Mouse (Mus musculus) cerebral cortex, adult 2 months (tissue): ENCODE results near the gene Mtmr4.

ENCODE experiments used
- WGBS: fragments of 180-500 bp; shearing (Covaris S2); methylation state at CpG from one replicate; pipeline ENCODE4 v1.1.7; 2018; 5-methylcytosine and 5-hydroxymethylcytosine counted together

Gene Mtmr4

DNA sequence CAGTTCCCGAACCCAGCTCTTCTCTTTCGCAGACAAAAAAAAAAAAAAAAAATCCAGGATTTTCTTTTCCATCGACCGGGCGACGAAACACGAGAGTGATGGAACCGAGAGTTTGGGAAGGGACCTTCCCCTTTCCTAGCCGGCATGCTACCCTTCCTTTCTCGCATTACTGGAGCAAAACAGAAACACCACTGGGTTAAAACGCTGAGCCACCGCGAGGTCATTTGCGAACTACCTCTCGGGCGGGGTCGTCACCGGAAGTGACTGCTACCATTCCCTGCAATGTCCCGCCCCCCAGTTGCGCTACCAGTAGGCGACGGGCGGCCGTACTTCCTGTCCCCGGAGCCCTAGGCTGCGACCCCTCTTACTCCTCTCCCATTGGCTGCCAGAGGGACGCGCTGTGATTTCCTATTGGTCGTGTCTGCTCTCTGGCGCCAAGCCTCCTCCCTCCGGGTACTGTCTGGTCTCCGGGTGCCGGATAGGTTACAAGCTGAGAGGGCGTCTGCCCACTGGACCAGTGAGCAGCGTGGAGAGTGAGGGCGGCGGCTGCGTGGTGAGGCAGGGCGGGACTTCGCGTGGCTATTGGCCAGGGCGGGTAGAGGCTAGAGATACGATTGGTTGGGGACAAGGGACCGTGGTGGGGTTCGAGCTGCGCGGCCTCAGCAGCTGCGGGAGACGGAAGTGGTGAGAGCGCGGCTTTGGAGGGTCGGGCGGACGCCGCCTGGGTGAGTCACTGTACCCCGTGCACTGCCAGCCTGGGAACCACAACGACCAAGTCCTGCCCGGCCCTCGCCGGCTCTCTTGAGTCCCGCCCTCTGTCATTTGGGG is at the start of gene Mtmr4:
Gene Mtmr4 (plus strand): TSS at position 637 of the 828 bp plus-strand sequence.
- under 1% methylated on average over 61 of the region's 61 CpGs for WGBS

DNA sequence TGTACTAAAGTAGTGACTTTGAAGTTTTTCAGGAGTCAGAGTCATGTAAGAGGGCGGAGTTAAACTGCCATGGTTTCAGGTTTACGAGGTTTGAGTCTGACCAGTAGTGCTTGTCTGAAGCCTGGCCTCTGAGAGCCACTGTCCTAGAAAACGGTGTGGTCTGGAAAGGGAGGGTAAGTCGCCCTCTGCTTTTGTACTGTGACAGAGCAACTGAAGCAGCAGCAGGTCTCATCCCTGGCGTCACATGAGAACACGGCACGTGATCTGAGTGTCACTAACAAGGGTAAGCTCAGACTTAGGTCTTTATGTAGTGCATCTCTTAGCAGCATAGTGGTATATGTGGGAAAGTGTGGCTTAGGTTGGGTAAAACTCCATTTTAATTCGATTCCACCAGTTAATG is 49.7 kb upstream of the Mtmr4 start:
- 68% methylated on average over 8 of the region's 8 CpGs for WGBS

DNA sequence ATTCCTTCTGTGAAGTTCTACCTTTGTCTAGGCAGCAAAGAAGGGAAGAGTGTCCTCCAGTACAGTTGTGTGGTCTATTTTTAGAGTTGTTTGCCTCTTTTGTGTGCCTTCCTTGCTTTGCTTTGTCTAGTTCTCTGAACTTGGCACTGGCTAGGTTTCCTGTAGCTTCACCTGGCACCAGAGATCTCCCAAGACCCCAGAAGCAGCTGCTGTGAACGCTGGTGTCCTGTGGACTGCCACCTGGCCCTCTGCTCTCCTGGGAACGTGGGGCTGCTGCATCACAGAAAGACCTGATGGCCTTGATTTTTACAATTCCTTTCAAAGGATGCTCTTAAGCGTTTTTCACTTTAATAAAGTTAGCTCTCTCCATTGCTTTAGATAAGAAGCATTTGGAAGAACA is 49.1 kb upstream of the Mtmr4 start:
- WGBS, result 62% methylated on average over 3 of the region's 3 CpGs

DNA sequence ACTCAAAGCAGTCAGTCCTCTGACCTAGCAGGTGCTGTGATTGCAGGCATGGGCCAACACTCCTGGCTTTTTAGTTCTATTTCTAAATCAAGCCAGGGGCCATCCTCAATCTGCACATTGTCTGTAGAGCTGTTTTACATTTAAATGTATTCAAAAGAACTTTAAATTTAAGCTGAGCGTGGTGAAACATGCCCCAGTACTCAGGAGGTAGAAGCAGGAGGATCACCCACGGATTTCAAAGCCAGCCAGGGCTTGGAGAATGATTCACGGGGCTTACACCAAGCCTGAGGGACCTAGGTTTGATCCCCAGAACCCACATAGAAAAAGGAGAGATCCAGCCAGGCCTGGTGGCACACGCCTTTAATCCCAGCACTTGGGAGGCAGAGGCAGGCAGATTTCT is 38.6 kb upstream of the Mtmr4 start:
- WGBS, result 63% methylated on average over 4 of the region's 4 CpGs

DNA sequence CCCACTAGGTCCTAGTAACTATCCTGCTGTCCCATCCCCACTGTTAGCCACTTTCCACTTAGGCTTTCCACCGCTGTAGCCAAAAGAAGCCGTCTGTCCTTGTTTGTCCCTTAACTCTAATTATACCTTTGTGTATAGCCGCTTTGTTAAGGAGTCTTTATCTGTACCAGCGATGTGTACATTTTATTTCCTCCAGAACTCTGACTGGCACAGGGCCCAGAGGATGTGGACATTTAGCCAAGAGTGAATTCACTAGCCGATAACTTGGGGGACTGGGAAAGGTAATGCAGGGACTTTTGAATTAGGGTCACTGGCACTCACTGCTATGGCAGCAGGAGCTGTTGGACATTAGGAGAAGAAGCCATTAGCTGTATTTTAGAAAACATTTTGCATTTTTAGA is 37.6 kb upstream of the Mtmr4 start:
- 36% methylated on average over 5 of the region's 5 CpGs for WGBS

DNA sequence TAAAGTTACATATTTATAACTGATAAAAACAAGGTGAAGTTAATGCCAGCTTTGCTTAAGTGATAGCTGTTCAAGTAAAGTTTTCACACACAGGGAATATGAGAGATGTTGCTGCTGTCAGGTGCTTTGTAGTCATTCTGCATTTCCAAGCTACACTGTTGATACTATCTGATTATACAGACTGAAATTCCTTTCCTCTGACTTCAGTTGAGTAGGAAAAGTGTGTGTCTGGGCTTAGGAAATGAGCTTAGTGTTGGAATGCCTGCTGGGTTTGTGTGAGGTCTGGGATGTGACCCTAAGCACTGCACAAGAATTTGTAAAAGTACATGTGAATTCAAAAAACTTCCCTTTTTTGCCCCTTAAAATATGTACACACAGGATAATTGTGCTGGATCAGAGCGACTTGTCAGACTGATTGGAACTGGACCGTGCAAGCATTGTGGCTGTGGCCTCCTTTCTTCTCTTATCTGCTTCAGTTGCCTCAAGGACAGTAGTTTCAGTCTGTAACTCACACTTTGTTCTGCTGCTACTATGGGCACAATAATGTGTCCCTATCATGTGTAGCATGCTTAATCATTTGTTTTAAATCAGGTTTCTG is 36.8 kb upstream of the Mtmr4 start:
- WGBS, result 69% methylated on average over 2 of the region's 2 CpGs

DNA sequence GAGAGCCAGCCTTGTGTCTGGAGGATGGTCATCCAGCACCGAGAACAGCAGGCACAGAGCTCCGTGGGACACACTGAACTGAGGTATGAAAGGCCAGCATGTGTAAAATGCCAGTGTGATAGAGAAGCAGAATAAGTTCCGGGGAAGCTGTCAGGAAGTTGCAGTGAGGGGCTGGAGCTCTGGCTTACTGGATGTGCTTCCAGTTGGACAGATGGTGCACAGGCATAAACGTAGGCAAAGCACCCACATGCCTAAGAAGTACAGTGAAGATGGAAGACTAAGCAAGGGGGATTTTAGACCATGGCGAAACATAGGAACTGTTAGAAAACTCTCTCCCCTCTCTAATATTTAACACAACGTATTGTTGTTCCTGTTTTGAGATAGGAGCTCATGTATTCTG is 30.8 kb upstream of the Mtmr4 start:
- WGBS, result 53% methylated on average over 6 of the region's 6 CpGs

DNA sequence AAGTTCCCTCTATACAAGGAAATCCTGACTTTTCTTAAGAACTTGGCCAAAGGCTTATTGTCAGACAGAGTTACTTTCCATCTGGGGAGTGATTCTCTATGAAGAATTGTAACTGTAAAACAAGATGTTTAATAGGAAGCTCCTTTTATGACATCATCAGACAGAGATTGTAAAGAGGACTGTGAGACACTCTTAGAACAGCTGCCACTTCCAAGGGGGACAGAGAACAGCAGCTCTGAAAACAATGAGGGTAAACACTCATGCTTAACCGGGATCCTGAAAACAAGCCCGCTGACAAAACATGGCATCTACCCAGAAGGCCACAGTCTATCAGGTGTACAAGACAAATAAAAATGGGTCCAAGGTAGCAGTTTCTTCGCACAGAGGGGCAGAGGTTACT is 25.5 kb upstream of the Mtmr4 start, which contains the start of gene Gm11492:
Gene Gm11492 (plus strand): TSS at position 153 of the 400 bp plus-strand sequence.
- 70% methylated on average over 3 of the region's 3 CpGs for WGBS

DNA sequence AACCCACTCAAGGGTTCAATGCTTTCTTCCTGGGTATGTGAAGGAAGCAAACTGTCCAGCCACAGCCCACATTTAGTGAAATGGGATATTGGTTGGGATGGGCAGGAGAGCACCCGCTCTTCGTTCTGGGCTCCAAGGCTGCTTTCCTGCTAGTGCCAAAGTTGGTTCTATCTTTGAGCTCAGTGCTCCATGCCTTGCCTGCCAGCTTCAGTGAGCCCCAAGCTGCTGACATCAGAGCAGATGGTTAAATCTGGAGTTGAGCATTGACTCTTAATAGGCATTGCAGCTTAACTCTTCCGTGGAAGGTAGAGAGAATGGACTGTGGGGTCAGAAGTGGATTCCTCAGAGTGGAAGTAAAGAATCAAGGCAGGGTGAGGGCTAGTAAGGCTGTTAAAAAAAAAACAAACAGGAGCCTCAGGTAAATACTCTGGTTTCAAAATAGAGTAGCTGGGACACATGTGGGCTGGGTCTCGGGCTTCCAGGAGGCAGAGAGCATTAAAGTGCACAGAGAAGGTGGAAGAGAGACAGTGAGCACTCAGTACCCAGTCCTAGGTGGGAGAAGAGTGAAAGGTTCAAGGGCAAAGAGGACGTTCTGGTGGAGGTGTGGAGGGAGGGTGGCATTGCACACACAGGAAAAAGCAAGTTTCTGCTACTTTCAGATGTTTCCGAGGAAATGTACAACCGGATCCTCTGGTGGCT is 23.6 kb upstream of the Mtmr4 start, which contains the start of gene Sept4:
Gene Sept4 (plus strand): TSS at position 649 of the 699 bp plus-strand sequence.
- WGBS, result 55% methylated on average over 7 of the region's 7 CpGs

DNA sequence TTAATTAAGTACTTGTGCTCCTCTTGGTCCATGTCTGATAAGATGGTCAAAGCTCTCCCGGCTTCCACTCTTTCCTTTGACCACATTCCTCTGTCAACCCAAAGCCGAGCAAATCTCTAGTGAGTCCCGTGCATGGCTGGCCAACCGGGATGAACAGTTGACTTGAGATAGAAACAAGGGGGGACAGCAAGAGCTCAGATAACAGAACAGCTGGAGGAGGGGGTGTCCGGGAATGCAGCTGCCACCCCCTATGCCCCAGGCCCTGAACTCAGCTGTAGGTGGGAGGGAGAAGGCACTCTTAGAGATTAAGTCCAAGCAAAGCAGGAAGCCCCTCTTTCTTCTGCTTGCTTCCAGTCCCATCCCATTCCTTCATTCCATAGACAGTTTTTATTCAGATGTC is 21.2 kb upstream of the Mtmr4 start:
- 76% methylated on average over 5 of the region's 5 CpGs for WGBS

DNA sequence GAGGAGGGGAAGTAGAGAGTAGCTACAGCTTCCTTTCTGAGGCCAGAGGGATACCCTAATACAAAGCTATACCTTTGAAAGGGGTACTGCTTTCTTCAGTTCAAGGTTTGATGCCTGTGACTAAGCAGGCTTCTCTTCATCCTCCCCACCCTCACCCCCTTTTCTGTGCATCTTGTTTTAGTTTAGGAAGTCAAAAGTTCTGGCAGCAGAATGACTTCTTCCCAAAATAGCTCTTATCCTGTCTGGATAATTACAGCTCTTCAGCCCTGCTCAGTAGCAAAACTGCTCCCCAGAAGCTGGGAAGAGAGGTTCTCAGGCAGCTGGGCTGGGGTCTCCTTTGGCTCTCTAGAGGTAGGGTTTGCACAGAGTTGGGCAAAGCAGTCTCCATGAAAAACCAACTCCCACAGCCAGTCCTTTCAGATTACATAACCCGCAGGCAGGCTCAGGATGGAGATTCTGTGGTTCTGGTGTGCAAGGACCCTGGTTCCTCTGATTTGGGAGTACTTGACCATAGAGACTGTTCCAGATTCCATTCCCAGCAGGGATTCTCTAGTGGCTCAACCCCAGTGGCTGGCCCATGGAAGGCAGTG is 20.5 kb upstream of the Mtmr4 start:
- WGBS, result 73% methylated on average over 1 of the region's 1 CpGs

DNA sequence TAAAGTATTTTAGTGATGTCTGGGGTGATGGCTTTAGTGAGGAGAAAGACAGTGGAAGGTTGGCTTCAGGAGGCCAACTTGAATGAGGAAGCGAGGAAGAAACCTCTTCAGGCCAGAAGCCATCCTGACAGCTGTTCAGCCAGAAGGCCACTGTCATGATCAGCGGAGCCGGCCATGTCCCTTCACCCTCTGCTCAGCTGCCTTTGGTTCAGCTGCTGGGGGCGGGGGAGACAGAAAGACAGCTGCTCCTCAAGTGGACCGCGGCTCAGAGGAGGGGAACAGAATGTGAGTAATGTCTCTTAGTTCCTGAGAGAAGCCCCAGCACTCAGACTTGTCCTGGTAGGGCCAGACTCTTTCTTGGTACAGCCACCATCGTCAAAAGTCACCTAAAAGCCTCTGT is 18.2 kb upstream of the Mtmr4 start:
- 73% methylated on average over 7 of the region's 7 CpGs for WGBS

DNA sequence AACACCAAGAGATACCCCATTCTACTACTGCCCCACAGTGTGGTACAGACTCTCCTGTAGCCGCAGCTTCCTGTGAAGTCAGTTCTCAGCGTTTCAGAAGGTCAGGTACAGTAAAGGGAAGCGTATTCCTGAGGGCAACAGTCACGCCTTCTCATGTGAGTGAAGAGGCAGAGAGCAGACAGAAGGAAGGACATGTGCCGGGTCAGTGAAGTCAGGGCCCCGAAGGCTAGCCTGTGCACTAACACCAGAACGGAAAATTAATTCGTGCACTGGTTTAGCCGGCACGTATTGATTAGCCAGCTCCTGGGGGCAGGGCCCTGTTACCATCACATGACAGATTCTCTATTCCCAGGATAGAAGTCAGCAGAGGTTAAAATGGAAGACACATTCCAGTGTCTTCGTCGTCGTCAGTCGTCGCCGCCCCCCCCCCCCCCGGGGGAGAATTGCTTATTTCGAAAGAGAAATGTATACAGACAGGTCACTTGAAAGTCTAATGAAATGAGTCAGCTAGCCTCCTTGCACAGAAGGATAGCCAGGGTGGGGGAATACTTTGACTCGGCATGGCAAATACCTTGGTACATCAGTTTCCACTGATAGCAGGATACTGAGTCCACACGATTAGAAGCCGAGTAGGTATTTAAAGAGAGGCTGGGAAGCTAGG is 17.3 kb upstream of the Mtmr4 start:
- 85% methylated on average over 21 of the region's 21 CpGs for WGBS

DNA sequence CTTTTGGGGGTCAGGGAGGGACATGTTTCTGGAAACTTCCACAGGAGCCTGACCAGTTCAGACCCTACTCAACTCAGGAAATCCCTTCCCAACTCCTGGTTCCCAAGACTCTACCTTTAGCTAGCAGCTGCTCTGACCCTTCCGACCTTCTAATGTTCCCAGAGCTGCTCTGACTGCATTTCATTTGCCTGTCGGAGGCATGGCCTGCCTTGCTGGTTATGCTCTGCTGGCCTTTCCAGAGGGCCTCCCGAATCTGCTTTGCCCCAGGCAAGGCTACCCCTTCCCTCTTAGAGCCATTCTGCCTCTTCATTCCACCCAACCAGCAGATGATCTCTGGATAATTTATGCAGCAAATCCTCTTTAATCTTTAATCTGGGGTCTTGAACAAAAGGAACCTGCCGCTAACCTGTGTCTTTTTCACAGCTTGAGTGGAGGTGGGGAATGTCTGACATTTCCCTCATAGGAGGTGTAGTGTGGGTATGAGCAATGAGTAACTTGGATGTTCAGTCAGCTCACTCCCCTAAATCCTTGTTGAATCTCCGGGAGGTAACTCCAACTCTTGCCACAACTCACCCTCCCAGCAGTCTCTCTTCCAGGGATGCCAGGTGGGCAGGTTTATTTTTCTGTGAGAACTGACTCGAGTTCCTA is 14.2 kb upstream of the Mtmr4 start:
- 24% methylated on average over 6 of the region's 6 CpGs for WGBS

DNA sequence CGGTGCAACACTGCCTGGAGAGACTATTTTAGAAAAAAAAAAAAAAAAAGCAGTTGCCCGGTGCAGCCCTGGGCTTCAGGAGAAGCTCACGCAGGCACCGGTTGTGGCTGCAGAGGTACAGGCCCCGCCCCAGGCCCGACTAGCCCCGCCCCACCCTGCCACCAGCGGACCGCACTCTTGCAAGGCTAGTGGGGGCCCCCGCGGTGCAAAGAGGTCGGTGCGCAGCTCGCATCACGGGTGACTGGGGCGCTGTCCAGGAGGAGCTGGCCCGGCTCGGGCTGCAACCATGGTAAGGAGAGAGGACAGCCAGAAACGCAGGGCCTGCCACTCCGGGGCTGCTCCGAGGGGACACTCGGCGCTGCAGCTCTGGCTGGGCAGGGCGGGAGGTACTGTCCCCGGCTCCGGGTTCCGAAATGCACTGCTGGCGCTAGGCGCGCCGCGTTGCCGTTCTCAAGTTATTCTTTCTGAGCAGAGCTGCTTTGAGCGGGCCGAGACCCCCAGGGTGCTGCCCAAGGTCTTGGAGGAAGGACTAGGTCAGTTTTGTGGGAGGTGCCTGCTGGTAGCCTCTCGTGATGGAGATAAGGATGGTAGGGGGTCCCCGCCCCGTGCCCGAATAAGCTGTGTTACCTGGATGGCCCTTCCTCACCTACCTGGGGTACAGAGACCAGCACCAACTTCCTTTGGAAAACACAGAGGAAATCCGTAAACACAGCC is 13.6 kb upstream of the Mtmr4 start:
- under 1% methylated on average over 40 of the region's 40 CpGs for WGBS

DNA sequence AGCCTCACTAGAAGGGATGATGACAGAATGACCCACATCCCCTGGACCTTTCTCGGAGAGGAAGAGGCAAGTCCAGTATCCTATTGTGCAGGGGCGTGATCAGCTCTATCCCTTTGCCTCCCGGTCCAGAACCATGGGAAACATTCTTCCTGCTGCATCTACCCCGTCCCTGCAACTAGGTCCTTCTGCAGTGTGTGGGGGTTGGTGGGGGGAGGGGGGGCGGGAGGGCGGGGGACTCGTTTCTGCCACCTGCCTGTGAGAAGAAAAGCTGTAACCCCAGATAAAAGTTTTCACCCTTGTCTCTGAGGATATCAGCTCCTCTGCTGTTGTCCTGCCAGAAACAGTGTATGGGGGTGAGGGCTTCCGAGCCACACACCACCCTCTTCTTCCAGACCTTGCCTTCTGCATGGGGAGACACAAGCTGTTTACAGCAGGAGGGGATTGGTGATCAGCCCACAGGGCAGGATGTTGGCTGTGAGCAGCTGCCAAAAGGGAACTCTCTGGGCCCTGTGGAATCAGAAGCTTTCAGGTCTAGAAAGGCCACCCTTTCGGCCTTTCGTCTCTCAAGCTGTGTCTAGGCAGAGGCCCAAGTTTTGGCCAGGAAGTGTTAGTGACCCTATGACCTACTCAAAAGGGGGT is 12.9 kb upstream of the Mtmr4 start:
- WGBS, result 9% methylated on average over 10 of the region's 10 CpGs

DNA sequence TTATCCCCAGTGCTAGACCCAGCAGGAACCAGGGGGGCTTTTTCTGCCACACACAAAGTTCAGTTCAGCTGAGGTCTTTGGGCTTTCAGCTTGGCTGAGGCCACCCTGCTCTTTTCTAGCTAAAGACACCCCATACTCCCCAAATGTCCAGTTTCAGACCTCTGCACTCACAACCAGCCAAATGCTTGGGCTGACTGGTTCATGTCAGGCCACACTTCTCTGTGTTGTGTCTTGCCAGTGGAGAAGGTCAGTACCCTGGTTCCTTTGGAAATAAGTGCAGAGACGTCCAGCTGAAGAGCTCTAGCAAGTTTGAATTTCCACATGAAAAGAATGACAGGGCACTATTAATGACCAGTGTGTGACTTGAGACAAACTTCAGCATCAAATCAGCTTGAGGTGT is 12.2 kb upstream of the Mtmr4 start:
- 43% methylated on average over 1 of the region's 1 CpGs for WGBS

DNA sequence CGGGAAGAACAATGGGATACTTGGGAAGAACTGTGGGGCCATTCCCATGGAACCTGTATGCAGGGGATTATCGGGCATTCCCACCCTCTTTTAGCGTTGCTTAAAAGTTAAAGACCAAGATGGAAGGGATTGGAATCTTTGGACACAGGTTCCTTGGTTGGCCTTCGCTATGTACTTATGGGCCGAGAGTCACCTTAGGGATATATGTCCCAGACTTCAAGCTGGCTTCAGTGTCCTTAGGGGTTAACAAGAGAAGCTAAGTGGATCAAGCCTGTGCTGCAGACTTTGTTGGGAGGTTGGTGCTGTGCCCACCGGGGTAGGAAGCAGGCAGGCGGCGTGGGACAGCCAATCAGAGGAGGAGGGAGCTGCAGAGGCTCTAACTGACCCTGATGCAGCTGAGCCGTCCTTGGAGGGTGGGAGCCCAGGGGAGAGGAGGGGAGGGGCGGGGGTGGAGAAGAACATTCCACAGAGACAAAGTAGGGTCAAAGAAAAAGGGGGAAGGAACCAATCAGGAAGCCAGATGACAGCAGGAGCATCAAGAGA is 11.3 kb upstream of the Mtmr4 start:
- 46% methylated on average over 10 of the region's 10 CpGs for WGBS

DNA sequence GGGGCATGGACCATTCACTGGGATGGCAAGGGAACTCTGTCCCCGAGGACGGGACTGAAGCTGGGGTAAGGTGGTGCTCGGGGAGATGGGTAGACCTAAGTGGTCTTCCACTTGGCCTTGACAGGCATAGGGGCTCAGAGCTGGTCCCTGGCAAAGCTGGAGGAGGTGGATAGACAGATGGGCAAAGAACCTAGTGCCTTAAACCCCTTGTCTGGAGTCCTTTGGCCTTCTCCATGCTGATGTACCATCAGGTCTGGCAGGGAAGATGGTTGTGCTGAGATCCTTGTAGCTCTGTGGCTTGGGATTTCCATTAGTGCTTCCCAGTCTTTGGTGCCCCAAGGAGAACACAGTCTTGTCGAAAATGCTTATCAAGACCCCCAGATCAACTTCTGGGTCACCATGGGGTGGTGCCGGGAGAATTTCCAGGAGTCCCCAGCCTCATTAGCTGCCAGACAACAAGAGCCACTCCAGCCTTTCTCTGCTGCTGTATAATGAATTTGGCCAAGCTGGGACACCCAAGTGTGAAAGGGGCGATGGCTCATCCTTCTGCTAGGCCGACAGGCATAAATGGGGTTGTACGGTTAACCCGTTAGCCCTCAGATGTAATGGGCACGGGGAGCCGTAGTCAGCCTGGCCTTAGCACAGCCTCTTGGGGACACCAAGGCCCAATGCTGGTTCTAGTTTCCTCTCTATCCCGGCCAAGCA is 10.6 kb upstream of the Mtmr4 start:
- WGBS, result 79% methylated on average over 12 of the region's 12 CpGs
